8 mouse cellular contexts compared by ENCODE assay signal in genomic region chr9:114982689-114983360, GRCm38 (mm10). TPM values are rescaled to one million over a fixed set of nuclear protein-coding genes. Genes with fewer than 3 reads are reported as not detected.
A peak's percentile ranks its signal among the peaks of the same experiment; 100 is the strongest.
DNase-seq lines count a peak whose midpoint lies in the region; ATAC-seq lines count a peak whose summit lies in the region.

Rps27rt (minus strand) TSS chr9:114982739.

- 0 out of 2 replicates have a peak, but pooled peaks cover 4% of the 10 kb centered on the region for H3K9me3 ChIP-seq in midbrain, embryonic 10.5 days (replicated peaks)

- H3K36me3 ChIP-seq in midbrain, embryonic 10.5 days, result no peaks in the 10 kb centered on the region

- 93% methylated on average over 16 of the region's 16 CpGs for whole genome bisulfite sequencing in midbrain, embryonic 10.5 days

- H3K27ac ChIP-seq in midbrain, embryonic 10.5 days (replicated peaks), result no peak within 1 kb of the TSS

- H3K4me3 ChIP-seq in midbrain, embryonic 10.5 days, result no peak within 1 kb of the TSS

- H3K27me3 ChIP-seq in midbrain, embryonic 10.5 days (ENCODE audit: low read depth, poor library complexity, severe bottlenecking), result peaks cover 25% of the 10 kb centered on the region

- DNase-seq in left cerebral cortex, adult 18-20 months (ENCODE audit: low spot score in 2 of 2), result peak in 1 of 2 experiments; percentile 21
- no peak for DNase-seq in left cerebral cortex, adult 11 months (ENCODE audit: low spot score)
- DNase-seq in adrenal gland, postnatal 4 days (ENCODE audit: low spot score in 2 of 2), result no peak
- DNase-seq in gastrocnemius, postnatal 10 days, result no peak
- no peak for DNase-seq in midbrain, embryonic 10.5 days (ENCODE audit: low spot score)
- no peak for DNase-seq in embryo, embryonic 9.5 days (ENCODE audit: extremely low spot score)
- DNase-seq in spleen, postnatal 36 days (ENCODE audit: low spot score in 2 of 2), result no peak

- ATAC-seq in inflammation-experienced regulatory T-cells, adult 6 months, result no peak

- H3K4me1 ChIP-seq in midbrain, embryonic 10.5 days, result peaks cover 22% of the 10 kb centered on the region

RNA-seq across cellular contexts. Expression of gene Rps27rt, which starts in this region (rescaled TPM):
- total RNA-seq in left cerebral cortex, adult 18-20 months (2021), result 10 to 100 TPM; 31.5 to 43.7 TPM
- total RNA-seq in adrenal gland, postnatal 4 days (2021), result 100 to 1,000 TPM; 126 to 158 TPM
- 10 to 100 TPM; 28.1 to 40.6 TPM for total RNA-seq in gastrocnemius, postnatal 10 days (2021)
- 1,000 to 10,000 TPM; 2,830 to 6,239 (median 3,618) TPM for polyA plus RNA-seq in inflammation-experienced regulatory T-cells, adult 6 months (2017; shearing (Covaris generic))
- polyA plus RNA-seq in midbrain, embryonic 10.5 days (2016; fragmentation: Nextera tagmentation; extraction: Ambion mirVana), result 227 and 286 TPM in 2 replicates
